Mouse (Mus musculus) heart, embryonic 11.5 days (tissue): ENCODE data around the gene Cd164l2. TPM values are rescaled to one million over a fixed set of nuclear protein-coding genes. Genes with fewer than 3 reads are reported as not detected.

Experiments
- ATAC-seq: fragments of 200-750 bp; cut with Nextera tagmentation; replicated peaks from 2 replicates; pipeline ENCODE4 v1.8.0; 2017; ENCODE audit warnings: moderate library complexity; ENCODE audit not compliant: insufficient number of reproducible peaks, low FRiP score, low TSS enrichment
- H3K27ac ChIP-seq: fragments of 300-500 bp; sonication (generic); 2 replicates; pipeline ENCODE4 v1.5.1; 2014; ENCODE audit warnings: mild to moderate bottlenecking, low read depth, low read length
- H3K27me3 ChIP-seq: fragments of 300-500 bp; sonication (generic); 2 replicates; pipeline ENCODE4 v1.6.1; 2014; ENCODE audit warnings: mild to moderate bottlenecking, low read length, mixed read lengths; ENCODE audit not compliant: control insufficient read depth, insufficient read depth
- H3K36me3 ChIP-seq: fragments of 300-500 bp; sonication (generic); 2 replicates; pipeline ENCODE4 v1.6.1; 2014; ENCODE audit warnings: mild to moderate bottlenecking, low read length, moderate library complexity, mixed read lengths; ENCODE audit not compliant: control insufficient read depth, insufficient read depth
- H3K4me1 ChIP-seq: fragments of 300-500 bp; sonication (generic); 2 replicates; pipeline ENCODE4 v1.6.1; 2014; ENCODE audit warnings: low read length; ENCODE audit not compliant: control insufficient read depth, insufficient read depth
- H3K4me2 ChIP-seq: fragments of 300-500 bp; sonication (generic); 2 replicates; pipeline ENCODE4 v1.6.1; 2014; ENCODE audit warnings: mild to moderate bottlenecking, moderate library complexity
- H3K4me3 ChIP-seq: fragments of 300-500 bp; sonication (generic); 2 replicates; pipeline ENCODE4 v1.5.1; 2014; ENCODE audit warnings: low read depth, low read length
- H3K9ac ChIP-seq: fragments of 300-500 bp; sonication (generic); 2 replicates; pipeline ENCODE4 v1.6.1; 2014; ENCODE audit warnings: mild to moderate bottlenecking, low read depth, low read length, moderate library complexity
- H3K9me3 ChIP-seq: fragments of 300-500 bp; sonication (generic); replicated peaks from 2 replicates; pipeline ENCODE4 v1.6.1; 2016; ENCODE audit warnings: low read length; ENCODE audit not compliant: control insufficient read depth
- WGBS: fragments of 180-500 bp; shearing (Covaris S2); extraction: QIAGEN DNeasy Blood & Tissue Kit; methylation state at CpG from one replicate; pipeline ENCODE4 v1.1.7; 2014; ENCODE audit not compliant: insufficient replicate concordance; 5-methylcytosine and 5-hydroxymethylcytosine counted together
- polyA plus RNA-seq: library from polyadenylated mRNA; unstranded; fragments of >200 nt; fragmentation: Nextera tagmentation; extraction: Ambion mirVana; gene quantifications from 2 replicates; pipeline ENCODE4 v1.2.1, GENCODE M21; 2014

Gene Cd164l2
- polyA plus RNA-seq, 1 experiment from 2014 or later: 0.27 TPM

DNA sequence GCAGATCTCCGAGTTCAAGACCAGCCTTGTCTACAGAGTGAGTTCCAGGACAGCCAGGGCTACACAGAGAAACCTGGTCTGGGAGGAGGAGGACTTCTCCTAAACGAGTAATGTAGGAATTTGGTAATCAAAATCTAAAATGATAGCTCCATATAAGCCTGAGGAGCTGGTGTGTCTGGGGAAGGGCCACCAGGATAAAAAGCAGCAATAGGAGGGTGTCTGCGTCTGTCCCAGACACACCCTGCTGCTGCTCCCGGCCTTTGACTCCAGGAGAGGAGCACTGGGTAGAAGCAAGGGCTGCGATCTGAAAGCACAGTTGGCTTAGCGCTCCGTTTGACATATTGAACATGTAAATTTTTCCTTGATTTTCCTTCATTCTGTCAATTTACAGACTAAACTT is 36.7 kb upstream of the Cd164l2 start:
- H3K4me3 ChIP-seq: no peak overlapping the region
- H3K27ac ChIP-seq: no peak overlapping the region
- WGBS: 75% methylated on average over 7 of the region's 7 CpGs
- peaks cover 7% of the 10 kb centered on the region; the same call in 1 of the 2 replicates for H3K36me3 ChIP-seq
- H3K27me3 ChIP-seq: no peaks in the 10 kb centered on the region
- H3K4me2 ChIP-seq: no peak overlapping the region
- H3K4me1 ChIP-seq: peaks cover 42% of the 10 kb centered on the region
- no peaks in the 10 kb centered on the region for H3K9me3 ChIP-seq
- no peak for ATAC-seq
- H3K9ac ChIP-seq: no peak overlapping the region

DNA sequence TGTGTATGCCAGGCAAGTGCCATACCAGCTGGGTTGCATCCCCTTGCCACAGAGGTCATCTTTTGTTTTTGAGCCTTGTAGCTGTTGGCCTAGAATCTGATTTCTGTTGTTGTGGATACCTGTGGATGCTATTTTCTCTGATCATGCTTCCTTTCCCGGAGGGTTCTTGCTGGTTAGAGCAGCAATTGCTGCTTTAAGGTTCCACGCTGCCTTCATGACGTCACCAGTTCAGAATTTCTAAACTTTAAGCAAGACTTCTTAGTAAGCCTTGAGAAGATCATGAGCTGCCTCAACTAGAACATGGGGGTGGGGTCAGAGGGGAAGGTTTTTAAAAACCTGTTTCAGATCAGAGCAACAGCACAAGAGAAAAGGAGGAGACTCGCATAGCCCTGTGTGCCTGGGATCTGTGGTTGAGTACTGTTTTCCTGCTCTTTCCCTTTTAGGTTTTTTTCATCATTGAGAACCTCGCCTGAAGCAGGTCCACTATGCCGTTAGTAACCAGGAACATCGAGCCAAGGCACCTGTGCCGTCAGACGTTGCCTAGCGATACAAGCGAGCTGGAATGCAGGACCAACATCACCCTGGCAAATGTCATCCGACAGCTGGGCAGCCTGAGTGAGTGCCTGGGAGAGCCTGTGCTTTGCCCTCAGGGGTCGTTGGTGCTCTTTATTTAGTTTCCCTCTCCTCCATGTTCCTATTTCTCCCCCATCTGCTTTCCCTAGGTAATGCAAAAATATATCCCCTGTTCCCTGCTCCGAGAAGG is 35.8 kb upstream of the Cd164l2 start:
- ATAC-seq: no peak
- Histone ChIP-seq H3K27ac (peak overlapping the region; percentile 77), H3K27me3 (no peaks in the 10 kb centered on the region), H3K4me2 (peak overlapping the region; percentile 29), H3K9me3 (no peaks in the 10 kb centered on the region), H3K9ac (peak overlapping the region; percentile 60), H3K4me3 (no peak overlapping the region), H3K4me1 (peaks cover 40% of the 10 kb centered on the region), H3K36me3 (peaks cover 7% of the 10 kb centered on the region; the same call in 1 of the 2 replicates)
- 42% methylated on average over 14 of the region's 14 CpGs for WGBS

GRCm38 (mm10) chr4:133176761-133177403 is 35.0 kb upstream of the Cd164l2 start:
- Histone ChIP-seq H3K4me2 (peak overlapping the region; percentile 29), H3K36me3 (peaks cover 7% of the 10 kb centered on the region; the same call in 1 of the 2 replicates), H3K27ac (peak overlapping the region; percentile 77), H3K9ac (peak overlapping the region; percentile 60), H3K9me3 (no peaks in the 10 kb centered on the region), H3K4me1 (peaks cover 38% of the 10 kb centered on the region), H3K27me3 (no peaks in the 10 kb centered on the region), H3K4me3 (no peak overlapping the region)
- 76% methylated on average over 18 of the region's 18 CpGs for WGBS
- no peak for ATAC-seq

- Histone ChIP-seq H3K27ac (no peak overlapping the region), H3K9me3 (no peaks in the 10 kb centered on the region), H3K4me1 (peaks cover 43% of the 10 kb centered on the region), H3K4me2 (no peak overlapping the region), H3K4me3 (no peak overlapping the region), H3K9ac (no peak overlapping the region), H3K27me3 (no peaks in the 10 kb centered on the region), H3K36me3 (peaks cover 7% of the 10 kb centered on the region; the same call in 1 of the 2 replicates)
- WGBS: 77% methylated on average over 5 of the region's 5 CpGs
- ATAC-seq: no peak
These were observed 33.6 kb upstream of the Cd164l2 start for GRCm38 (mm10) chr4:133178305-133178704.

DNA sequence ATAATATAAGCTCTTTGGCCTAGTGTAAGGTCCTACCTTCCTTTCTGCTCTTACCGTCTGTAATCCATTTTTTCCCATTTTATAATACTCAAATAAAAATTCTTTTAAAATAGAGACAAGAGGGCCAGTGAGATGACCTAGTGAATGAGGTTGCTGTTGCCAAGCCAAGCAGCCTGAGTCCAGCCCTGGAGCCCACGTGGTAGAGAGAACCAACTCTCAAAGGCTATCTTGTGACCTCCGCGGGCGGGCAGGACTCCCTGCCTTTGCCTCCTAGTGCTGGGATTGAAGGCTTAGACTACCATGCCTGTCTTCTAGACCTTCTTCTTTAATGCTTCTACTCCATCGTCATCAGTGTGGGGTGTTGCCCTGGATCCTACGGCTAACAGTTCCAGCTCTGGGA is 32.7 kb upstream of the Cd164l2 start:
- Histone ChIP-seq H3K27ac (no peak overlapping the region), H3K4me2 (no peak overlapping the region), H3K36me3 (peaks cover 7% of the 10 kb centered on the region; the same call in 1 of the 2 replicates), H3K27me3 (no peaks in the 10 kb centered on the region), H3K9ac (no peak overlapping the region), H3K4me1 (peaks cover 43% of the 10 kb centered on the region), H3K9me3 (no peaks in the 10 kb centered on the region), H3K4me3 (no peak overlapping the region)
- ATAC-seq: no peak
- WGBS: 89% methylated on average over 7 of the region's 7 CpGs

DNA sequence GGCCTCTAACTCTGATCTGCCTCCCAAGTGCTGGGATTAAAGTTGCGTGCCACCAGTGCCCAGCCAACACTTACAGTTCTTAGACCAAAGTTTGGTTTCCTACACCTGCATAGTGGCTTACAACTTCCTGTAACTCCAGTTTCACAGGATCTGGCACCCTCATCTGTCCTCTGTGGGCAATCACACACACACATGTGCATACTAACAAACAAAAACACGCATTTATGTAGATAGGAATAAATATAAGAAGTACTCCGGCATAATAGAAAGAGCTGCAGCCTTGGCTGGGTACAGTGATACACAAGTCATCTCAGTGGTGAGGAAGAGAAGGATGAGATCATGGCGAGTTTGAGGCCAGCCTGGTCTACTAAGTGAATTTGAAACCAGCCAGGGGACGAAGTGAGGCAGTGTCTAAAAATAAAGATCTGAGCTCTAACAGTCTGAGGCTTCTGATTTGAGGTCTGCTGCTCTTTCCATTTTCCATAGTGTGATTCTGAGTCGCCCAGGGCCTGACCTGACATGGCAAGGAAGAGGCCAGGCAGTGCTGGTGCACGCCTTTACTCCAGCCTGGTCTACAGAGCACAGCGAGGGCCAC is 29.4 kb upstream of the Cd164l2 start:
- ATAC-seq: no peak
- Histone ChIP-seq H3K4me3 (no peak overlapping the region), H3K4me2 (no peak overlapping the region), H3K4me1 (peaks cover 30% of the 10 kb centered on the region), H3K27me3 (no peaks in the 10 kb centered on the region), H3K36me3 (peaks cover 10% of the 10 kb centered on the region), H3K27ac (peak overlapping the region; percentile 64), H3K9ac (no peak overlapping the region; the same call in 1 of the 2 replicates), H3K9me3 (no peaks in the 10 kb centered on the region)
- 79% methylated on average over 8 of the region's 8 CpGs for WGBS

DNA sequence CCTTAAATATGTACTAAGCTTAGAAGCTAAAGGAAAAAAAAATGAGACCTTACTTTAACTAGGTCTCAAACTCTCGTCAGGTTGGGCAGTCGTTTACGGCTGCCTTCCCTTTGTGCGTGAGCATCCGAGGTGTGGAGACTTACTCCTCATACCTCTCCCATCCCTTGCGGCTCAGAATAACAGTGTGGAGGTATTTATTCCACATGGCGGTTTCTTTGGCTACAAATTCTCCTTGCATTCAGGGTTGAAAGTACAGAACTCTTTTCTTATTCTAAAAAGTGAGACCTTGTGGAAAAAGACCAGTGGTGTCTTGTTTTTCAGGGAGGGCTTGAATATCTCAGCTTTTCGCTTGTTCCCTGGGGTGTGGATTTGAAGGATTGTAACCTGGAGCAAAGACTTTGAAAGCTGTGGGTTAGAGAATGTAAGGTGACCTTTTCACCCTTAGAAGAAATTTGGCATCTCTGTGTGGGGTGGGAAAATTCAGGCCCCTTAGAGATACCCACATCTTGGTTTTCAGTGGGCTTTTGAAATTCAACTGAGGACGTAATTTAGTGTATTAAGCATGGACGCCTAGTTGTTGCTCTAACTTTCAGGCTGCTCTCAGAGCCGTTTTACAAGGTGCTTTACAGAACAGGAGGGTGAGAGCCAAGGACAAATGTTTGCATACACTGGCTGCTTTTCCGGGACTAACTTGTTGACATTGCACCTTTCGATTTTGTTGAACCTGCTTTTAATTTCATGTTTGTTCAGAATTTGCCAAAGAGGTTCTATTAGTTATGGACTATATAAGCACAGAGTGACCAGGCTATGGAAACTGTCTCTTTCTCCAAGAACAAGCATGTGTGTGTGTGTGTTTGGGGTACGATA is 27.7 kb upstream of the Cd164l2 start:
- no peak for ATAC-seq
- Histone ChIP-seq H3K27me3 (no peaks in the 10 kb centered on the region), H3K9ac (peak overlapping the region; percentile 12; the same call in 1 of the 2 replicates), H3K4me1 (peaks cover 26% of the 10 kb centered on the region), H3K36me3 (peaks cover 8% of the 10 kb centered on the region), H3K4me3 (no peak overlapping the region), H3K4me2 (no peak overlapping the region; the same call in 1 of the 2 replicates), H3K9me3 (no peaks in the 10 kb centered on the region), H3K27ac (peak overlapping the region; percentile 71)
- WGBS: 63% methylated on average over 14 of the region's 14 CpGs
